Mouse (Mus musculus): Measurements from ENCODE around the gene Morf4l1.
A peak's percentile ranks its signal among the peaks of the same experiment; 100 is the strongest.
"Not testable (repeated sequence)": the region's sequence is repeated elsewhere in the genome, so short reads cannot be mapped to it uniquely, and the experiment has no call there.

Gene Morf4l1

GRCm38 (mm10) chr9:90113651-90114566 lies 665 bp downstream of the Morf4l1 start:
- DNase-seq (ENCODE audit: low read depth, low spot score) = peak; percentile 92

- DNase-seq (ENCODE audit: low read depth, low spot score) = no peak
These were observed 1.4 kb downstream of the Morf4l1 start for GRCm38 (mm10) chr9:90113151-90113550.

- no peak for DNase-seq (ENCODE audit: low read depth, low spot score)
These were observed 5.2 kb downstream of the Morf4l1 start for GRCm38 (mm10) chr9:90109386-90109785.

GRCm38 (mm10) chr9:90108272-90108671 lies 6.3 kb downstream of the Morf4l1 start:
- no peak for DNase-seq (ENCODE audit: low read depth, low spot score)

- DNase-seq (ENCODE audit: low read depth, low spot score) = no peak
These were observed 7.7 kb downstream of the Morf4l1 start for GRCm38 (mm10) chr9:90106915-90107314.

GRCm38 (mm10) chr9:90105462-90105861 lies 9.1 kb downstream of the Morf4l1 start:
- DNase-seq (ENCODE audit: low read depth, low spot score) = no peak

- peak; percentile 90 for DNase-seq (ENCODE audit: low read depth, low spot score)
These were observed 13.8 kb downstream of the Morf4l1 start for GRCm38 (mm10) chr9:90100760-90101159.

GRCm38 (mm10) chr9:90098934-90099333 lies 15.6 kb downstream of the Morf4l1 start:
- peak; percentile 75 for DNase-seq (ENCODE audit: low read depth, low spot score)

GRCm38 (mm10) chr9:90089339-90090104 lies 25.1 kb downstream of the Morf4l1 start:
- DNase-seq (ENCODE audit: low read depth, low spot score) = no peak

- DNase-seq (ENCODE audit: low read depth, low spot score) = no peak
These were observed 26.6 kb downstream of the Morf4l1 start for GRCm38 (mm10) chr9:90087906-90088485.

- DNase-seq (ENCODE audit: low read depth, low spot score) = no peak
These were observed 29.7 kb downstream of the Morf4l1 start for GRCm38 (mm10) chr9:90084766-90085468.

- no peak for DNase-seq (ENCODE audit: low read depth, low spot score)
These were observed 30.4 kb downstream of the Morf4l1 start for GRCm38 (mm10) chr9:90084152-90084551.

GRCm38 (mm10) chr9:90082992-90083391 lies 31.6 kb downstream of the Morf4l1 start:
- DNase-seq (ENCODE audit: low read depth, low spot score) = no peak

- DNase-seq (ENCODE audit: low read depth, low spot score) = not testable (repeated sequence)
These were observed 32.6 kb downstream of the Morf4l1 start for GRCm38 (mm10) chr9:90081961-90082360.

- DNase-seq (ENCODE audit: low read depth, low spot score) = peak; percentile 64
These were observed 37.6 kb downstream of the Morf4l1 start for GRCm38 (mm10) chr9:90076849-90077461.

- DNase-seq (ENCODE audit: low read depth, low spot score) = no peak
These were observed 38.4 kb downstream of the Morf4l1 start for GRCm38 (mm10) chr9:90076131-90076530.

GRCm38 (mm10) chr9:90075336-90075735 lies 39.2 kb downstream of the Morf4l1 start:
- no peak for DNase-seq (ENCODE audit: low read depth, low spot score)

GRCm38 (mm10) chr9:90070174-90070573 lies 44.4 kb downstream of the Morf4l1 start:
- no peak for DNase-seq (ENCODE audit: low read depth, low spot score)

- no peak for DNase-seq (ENCODE audit: low read depth, low spot score)
These were observed 45.1 kb downstream of the Morf4l1 start for GRCm38 (mm10) chr9:90069485-90069884.

- no peak for DNase-seq (ENCODE audit: low read depth, low spot score)
These were observed 45.8 kb downstream of the Morf4l1 start for GRCm38 (mm10) chr9:90068786-90069185.

- no peak for DNase-seq (ENCODE audit: low read depth, low spot score)
These were observed 47.2 kb downstream of the Morf4l1 start for GRCm38 (mm10) chr9:90067341-90067740.
